In genomic region chr11:74876801-74877200, GRCm38 (mm10) we compare ENCODE assay signal across 9 mouse cellular contexts. TPM values are rescaled to one million over a fixed set of nuclear protein-coding genes. Genes with fewer than 3 reads are reported as not detected.
DNase-seq lines count a peak whose midpoint lies in the region; ATAC-seq lines count a peak whose summit lies in the region.
"Had no signal": no experiment of that assay in that cellular context is flagged by ENCODE, and none has a peak within 500 bp of the region (broad histone marks: within the 10 kb centered on the region; RNA-seq: fewer than 3 reads in every experiment).

No protein-coding gene starts in this region.

- H3K9me3 ChIP-seq in forebrain, embryonic 10.5 days = no peaks in the 10 kb centered on the region
- no peaks in the 10 kb centered on the region for H3K9me3 ChIP-seq in heart, embryonic 13.5 days
- no peaks in the 10 kb centered on the region for H3K9me3 ChIP-seq in kidney, embryonic 15.5 days (replicated peaks)
- H3K9me3 ChIP-seq in limb, embryonic 13.5 days = no peaks in the 10 kb centered on the region
- H3K9me3 ChIP-seq in neural tube, embryonic 14.5 days (ENCODE audit: control insufficient read depth, low read length) = no peaks in the 10 kb centered on the region
- H3K9me3 ChIP-seq: liver, embryonic 13.5 days had no signal

- H3K36me3 ChIP-seq in forebrain, embryonic 10.5 days (replicated peaks) = no peaks in the 10 kb centered on the region
- no peaks in the 10 kb centered on the region for H3K36me3 ChIP-seq in heart, embryonic 13.5 days
- no peaks in the 10 kb centered on the region for H3K36me3 ChIP-seq in kidney, embryonic 15.5 days
- no peaks in the 10 kb centered on the region for H3K36me3 ChIP-seq in limb, embryonic 13.5 days
- H3K36me3 ChIP-seq in neural tube, embryonic 14.5 days (ENCODE audit: control insufficient read depth, insufficient read depth, low read length) = no peaks in the 10 kb centered on the region
- H3K36me3 ChIP-seq: liver, embryonic 13.5 days had no signal

- 2% methylated on average over 9 of the region's 9 CpGs for WGBS in forebrain, embryonic 10.5 days
- WGBS in heart, embryonic 13.5 days = 5% methylated on average over 9 of the region's 9 CpGs
- WGBS in kidney, embryonic 15.5 days = 3% methylated on average over 9 of the region's 9 CpGs
- WGBS in limb, embryonic 13.5 days = 3% methylated on average over 9 of the region's 9 CpGs
- 0% methylated on average over 9 of the region's 9 CpGs for WGBS in neural tube, embryonic 14.5 days

- H3K27ac ChIP-seq in forebrain, embryonic 10.5 days = peak overlapping the region; percentile 51
- no peak overlapping the region for H3K27ac ChIP-seq in heart, embryonic 13.5 days (replicated peaks)
- no peak overlapping the region for H3K27ac ChIP-seq in kidney, embryonic 15.5 days
- no peak overlapping the region for H3K27ac ChIP-seq in limb, embryonic 13.5 days
- peak overlapping the region; percentile 80 for H3K27ac ChIP-seq in neural tube, embryonic 14.5 days (ENCODE audit: low read depth, low read length)
- H3K27ac ChIP-seq: liver, embryonic 13.5 days had no signal

- peak; percentile 58 for DNase-seq in urinary bladder, postnatal 14 days (ENCODE audit: low spot score)
- no peak for DNase-seq in urinary bladder, adult 18-20 months (ENCODE audit: low spot score in 2 of 2)
- DNase-seq in forebrain, embryonic 10.5 days (ENCODE audit: extremely low spot score, low spot score) = peak; percentile 71
- DNase-seq: liver, embryonic 13.5 days had no signal

- H3K27me3 ChIP-seq in forebrain, embryonic 10.5 days (ENCODE audit: poor library complexity, severe bottlenecking) = no peaks in the 10 kb centered on the region
- no peaks in the 10 kb centered on the region for H3K27me3 ChIP-seq in heart, embryonic 13.5 days (replicated peaks)
- H3K27me3 ChIP-seq in kidney, embryonic 15.5 days = no peaks in the 10 kb centered on the region
- H3K27me3 ChIP-seq in limb, embryonic 13.5 days = no peaks in the 10 kb centered on the region
- H3K27me3 ChIP-seq in neural tube, embryonic 14.5 days (ENCODE audit: control insufficient read depth, insufficient read depth, low read length) = no peaks in the 10 kb centered on the region
- H3K27me3 ChIP-seq: liver, embryonic 13.5 days had no signal

- ATAC-seq in heart, embryonic 13.5 days (ENCODE audit: extremely low read depth, insufficient number of reproducible peaks, low FRiP score, low TSS enrichment) = no peak
- ATAC-seq in kidney, embryonic 15.5 days (replicated peaks; ENCODE audit: low FRiP score) = peak; percentile 67
- ATAC-seq in limb, embryonic 13.5 days (ENCODE audit: low FRiP score, low read depth) = peak; percentile 81
- peak; percentile 92 for ATAC-seq in neural tube, embryonic 14.5 days (ENCODE audit: low read depth)
- ATAC-seq in CD4-positive, CD25-positive, alpha-beta regulatory T cell, adult 4 months = no peak

- no peak overlapping the region; the same call in 1 of the 2 replicates for H3K9ac ChIP-seq in heart, embryonic 13.5 days
- H3K9ac ChIP-seq in kidney, embryonic 15.5 days = no peak overlapping the region; the same call in 1 of the 2 replicates
- 0 out of 2 replicates have a peak overlapping the region, but pooled peaks have one; percentile 35 for H3K9ac ChIP-seq in limb, embryonic 13.5 days
- no peak overlapping the region for H3K9ac ChIP-seq in neural tube, embryonic 14.5 days (replicated peaks; ENCODE audit: low read depth, low read length)
- H3K9ac ChIP-seq: liver, embryonic 13.5 days had no signal

- H3K4me1 ChIP-seq in forebrain, embryonic 10.5 days = peaks cover 31% of the 10 kb centered on the region
- H3K4me1 ChIP-seq in heart, embryonic 13.5 days = peaks cover 41% of the 10 kb centered on the region
- peaks cover 27% of the 10 kb centered on the region for H3K4me1 ChIP-seq in kidney, embryonic 15.5 days
- peaks cover 25% of the 10 kb centered on the region for H3K4me1 ChIP-seq in limb, embryonic 13.5 days
- H3K4me1 ChIP-seq in neural tube, embryonic 14.5 days (ENCODE audit: control insufficient read depth, insufficient read depth, low read length) = peaks cover 21% of the 10 kb centered on the region

- peak overlapping the region; percentile 53 for H3K4me2 ChIP-seq in heart, embryonic 13.5 days
- H3K4me2 ChIP-seq in kidney, embryonic 15.5 days = peak overlapping the region; percentile 37
- peak overlapping the region; percentile 46 for H3K4me2 ChIP-seq in limb, embryonic 13.5 days (replicated peaks)
- H3K4me2 ChIP-seq in neural tube, embryonic 14.5 days (ENCODE audit: low read depth, low read length) = peak overlapping the region; percentile 29; the same call in 1 of the 2 replicates
- H3K4me2 ChIP-seq: liver, embryonic 13.5 days had no signal

- H3K4me3 ChIP-seq in forebrain, embryonic 10.5 days = peak overlapping the region; percentile 24
- no peak overlapping the region for H3K4me3 ChIP-seq in heart, embryonic 13.5 days
- 0 out of 2 replicates have a peak overlapping the region, but pooled peaks have one; percentile 7 for H3K4me3 ChIP-seq in kidney, embryonic 15.5 days (replicated peaks)
- no peak overlapping the region for H3K4me3 ChIP-seq in limb, embryonic 13.5 days
- H3K4me3 ChIP-seq in neural tube, embryonic 14.5 days (ENCODE audit: low read depth, low read length) = no peak overlapping the region
- H3K4me3 ChIP-seq: liver, embryonic 13.5 days had no signal

RNA-seq across cellular contexts. Expression of gene Sgsm2, which starts 20.1 kb away (rescaled TPM):
- polyA plus RNA-seq in forebrain, embryonic 10.5 days (2016; fragmentation: Nextera tagmentation; extraction: Ambion mirVana) = 6.5 and 6.8 TPM in 2 replicates
- polyA plus RNA-seq in heart, embryonic 13.5 days (2015; fragmentation: Nextera tagmentation; extraction: Ambion mirVana) = 4.2 and 4.9 TPM in 2 replicates
- 6.1 and 7.3 TPM in 2 replicates for polyA plus RNA-seq in kidney, embryonic 15.5 days (2015; fragmentation: Nextera tagmentation; extraction: Ambion mirVana)
- 4.5 and 6.0 TPM in 2 replicates for polyA plus RNA-seq in limb, embryonic 13.5 days (2015; fragmentation: Nextera tagmentation; extraction: Ambion mirVana)
- 25.3 and 28.7 TPM in 2 replicates for polyA plus RNA-seq in neural tube, embryonic 14.5 days (2014; fragmentation: Nextera tagmentation; extraction: Ambion mirVana)
- polyA plus RNA-seq in CD4-positive, CD25-positive, alpha-beta regulatory T cell, adult 4 months (2017; shearing (Covaris generic)) = 1 to 10 TPM; 2.8 to 3.3 TPM

RNA-seq across cellular contexts. Expression of gene Tsr1, which starts 21.1 kb away (rescaled TPM):
- 63.0 and 66.1 TPM in 2 replicates for polyA plus RNA-seq in forebrain, embryonic 10.5 days (2016; fragmentation: Nextera tagmentation; extraction: Ambion mirVana)
- 26.5 and 27.4 TPM in 2 replicates for polyA plus RNA-seq in heart, embryonic 13.5 days (2015; fragmentation: Nextera tagmentation; extraction: Ambion mirVana)
- 50.6 and 51.4 TPM in 2 replicates for polyA plus RNA-seq in kidney, embryonic 15.5 days (2015; fragmentation: Nextera tagmentation; extraction: Ambion mirVana)
- 44.8 and 45.6 TPM in 2 replicates for polyA plus RNA-seq in limb, embryonic 13.5 days (2015; fragmentation: Nextera tagmentation; extraction: Ambion mirVana)
- polyA plus RNA-seq in neural tube, embryonic 14.5 days (2014; fragmentation: Nextera tagmentation; extraction: Ambion mirVana) = 27.9 and 40.6 TPM in 2 replicates
- polyA plus RNA-seq in CD4-positive, CD25-positive, alpha-beta regulatory T cell, adult 4 months (2017; shearing (Covaris generic)) = 10 to 100 TPM; 38.5 to 53.0 TPM

RNA-seq across cellular contexts. Expression of gene Mnt, which starts 46.1 kb away (rescaled TPM):
- polyA plus RNA-seq in forebrain, embryonic 10.5 days (2016; fragmentation: Nextera tagmentation; extraction: Ambion mirVana) = 4.7 and 4.9 TPM in 2 replicates
- 3.3 and 3.5 TPM in 2 replicates for polyA plus RNA-seq in heart, embryonic 13.5 days (2015; fragmentation: Nextera tagmentation; extraction: Ambion mirVana)
- 5.0 and 5.7 TPM in 2 replicates for polyA plus RNA-seq in kidney, embryonic 15.5 days (2015; fragmentation: Nextera tagmentation; extraction: Ambion mirVana)
- polyA plus RNA-seq in limb, embryonic 13.5 days (2015; fragmentation: Nextera tagmentation; extraction: Ambion mirVana) = 5.3 and 5.8 TPM in 2 replicates
- 7.6 and 9.4 TPM in 2 replicates for polyA plus RNA-seq in neural tube, embryonic 14.5 days (2014; fragmentation: Nextera tagmentation; extraction: Ambion mirVana)
- polyA plus RNA-seq in CD4-positive, CD25-positive, alpha-beta regulatory T cell, adult 4 months (2017; shearing (Covaris generic)) = 1 to 10 TPM; 5.1 to 5.9 TPM

RNA-seq across cellular contexts. Expression of gene Smg6, which starts 48.8 kb away (rescaled TPM):
- 18.3 and 18.5 TPM in 2 replicates for polyA plus RNA-seq in forebrain, embryonic 10.5 days (2016; fragmentation: Nextera tagmentation; extraction: Ambion mirVana)
- 11.0 and 11.3 TPM in 2 replicates for polyA plus RNA-seq in heart, embryonic 13.5 days (2015; fragmentation: Nextera tagmentation; extraction: Ambion mirVana)
- 17.5 and 18.2 TPM in 2 replicates for polyA plus RNA-seq in kidney, embryonic 15.5 days (2015; fragmentation: Nextera tagmentation; extraction: Ambion mirVana)
- 21.9 and 22.4 TPM in 2 replicates for polyA plus RNA-seq in limb, embryonic 13.5 days (2015; fragmentation: Nextera tagmentation; extraction: Ambion mirVana)
- 13.7 and 15.7 TPM in 2 replicates for polyA plus RNA-seq in neural tube, embryonic 14.5 days (2014; fragmentation: Nextera tagmentation; extraction: Ambion mirVana)
- 10 to 100 TPM; 16.5 to 21.8 TPM for polyA plus RNA-seq in CD4-positive, CD25-positive, alpha-beta regulatory T cell, adult 4 months (2017; shearing (Covaris generic))

RNA-seq across cellular contexts. Expression of gene Srr, which starts 48.9 kb away (rescaled TPM):
- polyA plus RNA-seq in forebrain, embryonic 10.5 days (2016; fragmentation: Nextera tagmentation; extraction: Ambion mirVana) = 15.6 and 16.7 TPM in 2 replicates
- 16.6 and 17.4 TPM in 2 replicates for polyA plus RNA-seq in heart, embryonic 13.5 days (2015; fragmentation: Nextera tagmentation; extraction: Ambion mirVana)
- polyA plus RNA-seq in kidney, embryonic 15.5 days (2015; fragmentation: Nextera tagmentation; extraction: Ambion mirVana) = 23.5 and 24.4 TPM in 2 replicates
- polyA plus RNA-seq in limb, embryonic 13.5 days (2015; fragmentation: Nextera tagmentation; extraction: Ambion mirVana) = 29.2 and 30.3 TPM in 2 replicates
- 41.6 and 45.8 TPM in 2 replicates for polyA plus RNA-seq in neural tube, embryonic 14.5 days (2014; fragmentation: Nextera tagmentation; extraction: Ambion mirVana)
- polyA plus RNA-seq in CD4-positive, CD25-positive, alpha-beta regulatory T cell, adult 4 months (2017; shearing (Covaris generic)) = 1 to 10 TPM; 7.8 to 8.9 TPM

Comparison
In these comparisons a context has a peak if more than half of its experiments do, and no peak if none do; other contexts are left out.
1. DNase-seq: peak in urinary bladder, postnatal 14 days (single experiment) and forebrain, embryonic 10.5 days (single experiment); none in urinary bladder, adult 18-20 months (0 of 2).
2. H3K27ac ChIP-seq: peak in forebrain, embryonic 10.5 days (single experiment) and neural tube, embryonic 14.5 days (single experiment); none in heart, embryonic 13.5 days (single experiment), kidney, embryonic 15.5 days (single experiment) and limb, embryonic 13.5 days (single experiment).
3. H3K4me3 ChIP-seq: peak in forebrain, embryonic 10.5 days (single experiment) and kidney, embryonic 15.5 days (single experiment); none in heart, embryonic 13.5 days (single experiment), limb, embryonic 13.5 days (single experiment) and neural tube, embryonic 14.5 days (single experiment).
4. ATAC-seq: peak in kidney, embryonic 15.5 days (single experiment), limb, embryonic 13.5 days (single experiment) and neural tube, embryonic 14.5 days (single experiment); none in heart, embryonic 13.5 days (single experiment) and CD4-positive, CD25-positive, alpha-beta regulatory T cell, adult 4 months (single experiment).
5. Peak in every context shown above with its lines, with median percentiles within 50 percentile points of each other: H3K4me2 ChIP-seq.